Mouse (Mus musculus) myocyte (in vitro differentiated cells): ENCODE results near the gene Oas3.

Experiments used
- MAX ChIP-seq: IDR thresholded peaks from one replicate; pipeline ENCODE4 v1.6.1; 2011; ENCODE audit warnings: low read depth, mild to moderate bottlenecking, control low read depth
- POLR2A ChIP-seq: IDR thresholded peaks from one replicate; pipeline ENCODE4 v1.6.1; 2011; ENCODE audit warnings: low read depth, mild to moderate bottlenecking, control low read depth, moderate library complexity; ENCODE audit not compliant: insufficient read length
- SRF ChIP-seq: IDR thresholded peaks from one replicate; pipeline ENCODE4 v1.6.1; 2011; ENCODE audit warnings: low read depth; ENCODE audit not compliant: control insufficient read depth, insufficient read length
- TCF12 ChIP-seq: IDR thresholded peaks from one replicate; pipeline ENCODE4 v1.6.1; 2011; ENCODE audit warnings: mild to moderate bottlenecking, control low read depth; ENCODE audit not compliant: poor library complexity, insufficient read depth, severe bottlenecking
- USF1 ChIP-seq: IDR thresholded peaks from one replicate; pipeline ENCODE4 v1.6.1; 2011; ENCODE audit warnings: low read depth, mild to moderate bottlenecking, control low read depth, moderate library complexity

GRCm38 (mm10) chr5:120769396-120769795 lies 8.1 kb downstream of the Oas3 start:
- TF ChIP-seq POLR2A (no peak), TCF12 (no peak), USF1 (no peak), SRF (no peak), MAX (no peak)
